Mouse (Mus musculus) midbrain, embryonic 14.5 days (tissue): ENCODE measurements at regions not wholly inside any gene's neighbourhood (a gene's known extent, or its start where the extent isn't known, plus 50 kb on each side); places are given as distances from the start of the nearest gene placed in this dataset.

Experiments
- ATAC-seq: fragments of 200-750 bp; cut with Nextera tagmentation; 2 replicates; pipeline ENCODE4 v1.8.0; 2017; ENCODE audit warnings: moderate number of reproducible peaks, moderate library complexity; ENCODE audit not compliant: low FRiP score, low TSS enrichment
- DNase-seq: peaks from one replicate; pipeline ENCODE4 v3.0.0-alpha.2; 2015
- H3K27ac ChIP-seq: fragments of 300-500 bp; sonication (generic); replicated peaks from 2 replicates; pipeline ENCODE4 v1.5.1; 2014; ENCODE audit warnings: mild to moderate bottlenecking, low read depth, low read length, moderate library complexity
- H3K27me3 ChIP-seq: fragments of 300-500 bp; sonication (generic); 2 replicates; pipeline ENCODE4 v1.6.1; 2014; ENCODE audit warnings: low read length, control low read depth, mixed read lengths; ENCODE audit not compliant: control insufficient read depth, insufficient read depth
- H3K36me3 ChIP-seq: fragments of 300-500 bp; sonication (generic); 2 replicates; pipeline ENCODE4 v1.6.1; 2014; ENCODE audit warnings: low read length, control low read depth; ENCODE audit not compliant: control insufficient read depth, insufficient read depth
- H3K4me1 ChIP-seq: fragments of 300-500 bp; sonication (generic); 2 replicates; pipeline ENCODE4 v1.6.1; 2014; ENCODE audit warnings: mild to moderate bottlenecking, antibody characterized with exemption, low read length, control low read depth; ENCODE audit not compliant: control insufficient read depth, insufficient read depth
- H3K4me2 ChIP-seq: fragments of 300-500 bp; sonication (generic); 2 replicates; pipeline ENCODE4 v1.6.1; 2014; ENCODE audit warnings: mild to moderate bottlenecking, low read length, moderate library complexity
- H3K4me3 ChIP-seq: fragments of 300-500 bp; sonication (generic); replicated peaks from 2 replicates; pipeline ENCODE4 v1.5.1; 2014; ENCODE audit warnings: low read depth, low read length
- H3K9ac ChIP-seq: fragments of 300-500 bp; sonication (generic); replicated peaks from 2 replicates; pipeline ENCODE4 v1.6.1; 2014; ENCODE audit warnings: mild to moderate bottlenecking, low read length, moderate library complexity
- H3K9me3 ChIP-seq: fragments of 300-500 bp; sonication (generic); 2 replicates; pipeline ENCODE4 v1.6.1; 2016; ENCODE audit warnings: low read length, control low read depth, mixed read lengths; ENCODE audit not compliant: control insufficient read depth
- WGBS: fragments of 180-500 bp; shearing (Covaris S2); extraction: QIAGEN DNeasy Blood & Tissue Kit; methylation state at CpG from one replicate; pipeline ENCODE4 v1.1.7; 2014; 5-methylcytosine and 5-hydroxymethylcytosine counted together

GRCm38 (mm10) chr19:60300891-60301290, 74.4 kb upstream of the Fam204a start:
- no peak overlapping the region for H3K9ac ChIP-seq
- H3K9me3 ChIP-seq: no peaks in the 10 kb centered on the region
- no peaks in the 10 kb centered on the region for H3K4me1 ChIP-seq
- H3K27me3 ChIP-seq: no peaks in the 10 kb centered on the region
- ATAC-seq (no peak), DNase-seq (no peak)
- H3K4me3 ChIP-seq: no peak overlapping the region
- 79% methylated on average over 2 of the region's 2 CpGs for WGBS
- no peak overlapping the region for H3K4me2 ChIP-seq
- H3K36me3 ChIP-seq: no peaks in the 10 kb centered on the region
- no peak overlapping the region for H3K27ac ChIP-seq

GRCm38 (mm10) chr19:60290244-60290643, 63.7 kb upstream of the Fam204a start:
- no peak for ATAC-seq
- no peak overlapping the region for H3K4me3 ChIP-seq
- no peak overlapping the region for H3K4me2 ChIP-seq
- H3K36me3 ChIP-seq: no peaks in the 10 kb centered on the region
- H3K4me1 ChIP-seq: peaks cover 9% of the 10 kb centered on the region
- H3K9me3 ChIP-seq: no peaks in the 10 kb centered on the region
- H3K9ac ChIP-seq: no peak overlapping the region
- H3K27ac ChIP-seq: no peak overlapping the region
- no peak for DNase-seq
- H3K27me3 ChIP-seq: no peaks in the 10 kb centered on the region
- WGBS: 83% methylated on average over 4 of the region's 4 CpGs

DNA sequence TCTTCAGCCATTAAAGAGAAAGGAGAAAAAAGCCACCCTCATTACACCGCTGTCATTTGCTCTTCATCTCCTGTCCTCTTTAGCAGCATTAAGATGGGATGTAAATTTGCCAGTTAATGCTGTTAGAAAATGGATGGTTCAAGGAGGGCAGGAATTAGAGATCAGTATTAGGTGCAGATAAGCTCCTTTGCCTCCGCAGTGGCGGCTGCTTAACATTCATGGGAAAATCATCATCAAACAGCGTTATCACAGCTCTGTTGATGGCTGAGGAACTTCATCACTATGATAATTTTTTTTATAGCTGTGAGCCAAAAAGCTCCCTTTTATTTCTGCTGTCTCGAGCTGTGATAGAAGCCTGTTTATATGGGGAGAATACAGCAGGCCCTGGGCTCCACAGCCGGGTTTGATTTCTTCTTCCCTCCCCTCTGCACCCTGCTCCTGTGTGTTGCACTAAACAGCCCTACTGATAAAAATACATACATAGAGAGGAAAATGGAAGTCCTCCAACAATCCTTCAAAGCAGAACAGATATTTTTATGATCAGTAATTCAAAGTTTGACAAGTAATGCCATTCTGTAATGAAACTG, 60.4 kb upstream of the Fam204a start:
- Histone ChIP-seq H3K4me2 (no peak overlapping the region), H3K9ac (no peak overlapping the region), H3K4me1 (peaks cover 9% of the 10 kb centered on the region), H3K27me3 (no peaks in the 10 kb centered on the region), H3K9me3 (no peaks in the 10 kb centered on the region), H3K27ac (peak overlapping the region; percentile 67), H3K4me3 (no peak overlapping the region), H3K36me3 (no peaks in the 10 kb centered on the region)
- DNase-seq (peak; percentile 73), ATAC-seq (peak; percentile 46; the same call in 1 of the 2 replicates)
- 30% methylated on average over 6 of the region's 6 CpGs for WGBS

DNA sequence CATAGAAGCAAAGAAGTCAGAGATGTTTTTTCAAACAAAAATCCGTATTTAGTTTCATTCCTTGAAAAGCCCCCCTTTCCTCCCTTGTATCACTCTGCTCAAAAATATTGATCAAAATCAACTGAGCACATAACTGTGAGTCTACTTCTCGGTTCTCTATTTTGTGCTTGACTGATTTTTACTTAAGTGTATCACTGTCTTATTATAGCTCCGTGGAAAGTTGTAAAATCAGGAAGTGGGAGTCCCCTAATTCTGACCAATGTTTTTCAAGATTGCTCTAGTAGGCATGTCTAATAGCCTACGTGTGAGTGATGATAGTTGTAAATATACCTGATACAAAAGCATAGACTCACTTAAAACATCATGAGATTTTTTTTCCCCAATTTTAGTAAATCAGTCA, 58.4 kb upstream of the Fam204a start:
- Histone ChIP-seq H3K9ac (no peak overlapping the region), H3K9me3 (no peaks in the 10 kb centered on the region), H3K36me3 (no peaks in the 10 kb centered on the region), H3K4me3 (no peak overlapping the region), H3K27me3 (no peaks in the 10 kb centered on the region), H3K27ac (no peak overlapping the region), H3K4me2 (no peak overlapping the region), H3K4me1 (peaks cover 9% of the 10 kb centered on the region)
- no peak for DNase-seq
- WGBS: 78% methylated on average over 4 of the region's 4 CpGs
- ATAC-seq: no peak
